Mouse (Mus musculus) gastrocnemius, postnatal 14 days (tissue): Measurements from ENCODE around the gene Morn1. TPM values are rescaled to one million over a fixed set of nuclear protein-coding genes. Genes with fewer than 3 reads are reported as not detected.
A peak's percentile ranks its signal among the peaks of the same experiment; 100 is the strongest.
"Not testable (repeated sequence)": the region's sequence is repeated elsewhere in the genome, so short reads cannot be mapped to it uniquely, and the experiment has no call there.

Source experiments
- DNase-seq: peaks from one replicate; pipeline ENCODE4 v3.0.0; 2021; ENCODE audit warnings: mixed read lengths
- intact Hi-C: fragments of 180-260 bp; cut with DNase I; formaldehyde crosslinking; loops from one replicate; pipeline ENCODE4 v1.15.1; 2025; ENCODE audit warnings: low total_unique reads
- total RNA-seq, 2 experiments: library from RNA; stranded (reverse); gene quantifications; 2 replicates each; pipeline ENCODE4 v1.2.3; 2021

Gene Morn1
- total RNA-seq, 2 experiments from 2014 or later: 2.3 to 2.9 TPM

- intact Hi-C loops: no loop called here
- DNase-seq: no peak
These were observed 11.2 kb upstream of the Morn1 start for GRCm38 (mm10) chr4:155075137-155075536.

DNA sequence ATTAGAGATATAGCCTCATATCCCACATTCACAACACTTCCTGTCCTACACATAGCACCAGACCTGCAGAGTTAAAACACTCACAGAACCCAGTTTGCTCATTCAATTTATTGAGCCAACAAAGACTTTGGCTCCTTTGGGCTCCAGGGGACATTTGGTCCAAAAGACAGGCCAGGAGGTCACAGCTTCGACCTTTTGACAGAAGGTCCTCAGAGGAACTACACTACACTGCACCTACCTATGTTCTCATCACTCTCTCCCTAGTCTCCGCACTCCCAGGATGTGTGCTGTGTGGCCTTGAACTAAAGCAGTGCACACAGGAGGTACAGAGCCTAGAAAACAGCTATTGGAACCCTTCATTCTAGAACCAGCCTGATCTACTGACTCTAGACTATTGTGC lies 10.6 kb upstream of the Morn1 start:
- intact Hi-C loops: no loop called here
- no peak for DNase-seq

DNA sequence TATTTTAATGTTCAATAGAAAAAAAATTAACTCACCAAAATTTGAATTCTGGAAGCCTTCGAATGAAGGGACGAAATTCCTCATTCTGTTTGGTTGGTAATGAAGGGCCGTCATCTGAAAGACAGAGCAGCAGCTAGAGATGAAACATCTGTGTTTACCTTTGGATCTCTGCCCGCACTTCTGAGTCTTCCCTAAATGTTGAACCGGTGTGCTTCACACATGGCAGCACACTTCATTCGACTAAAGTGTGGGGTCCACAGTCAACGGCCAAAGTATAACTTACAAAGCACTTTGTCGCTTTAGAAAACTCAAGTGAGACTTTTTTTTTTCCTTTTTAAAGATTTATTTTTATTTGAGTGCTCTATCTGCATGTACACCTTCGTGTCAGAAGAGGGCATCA lies 9.7 kb upstream of the Morn1 start:
- intact Hi-C loops: no loop called here
- no peak for DNase-seq

DNA sequence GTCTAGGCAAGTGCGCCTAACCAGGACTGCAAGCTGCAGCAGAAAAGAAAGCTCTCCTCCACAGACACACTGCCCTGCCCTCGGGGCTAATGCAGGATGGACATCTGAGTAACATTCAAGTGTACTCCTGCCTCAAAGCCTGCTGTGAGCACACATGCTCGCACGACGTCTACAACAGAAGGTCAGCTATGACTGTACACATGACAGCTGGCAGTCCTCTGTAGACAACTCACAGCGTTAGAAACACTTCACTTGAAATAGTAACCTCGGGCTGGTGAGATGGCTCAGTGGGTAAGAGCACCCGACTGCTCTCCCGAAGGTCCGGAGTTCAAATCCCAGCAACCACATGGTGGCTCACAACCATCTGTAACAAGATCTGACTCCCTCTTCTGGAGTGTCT lies 7.6 kb upstream of the Morn1 start:
- DNase-seq, intact Hi-C loops: not testable (repeated sequence)

GRCm38 (mm10) chr4:155079666-155080065 lies 6.7 kb upstream of the Morn1 start:
- intact Hi-C loops: no loop called here
- no peak for DNase-seq

DNA sequence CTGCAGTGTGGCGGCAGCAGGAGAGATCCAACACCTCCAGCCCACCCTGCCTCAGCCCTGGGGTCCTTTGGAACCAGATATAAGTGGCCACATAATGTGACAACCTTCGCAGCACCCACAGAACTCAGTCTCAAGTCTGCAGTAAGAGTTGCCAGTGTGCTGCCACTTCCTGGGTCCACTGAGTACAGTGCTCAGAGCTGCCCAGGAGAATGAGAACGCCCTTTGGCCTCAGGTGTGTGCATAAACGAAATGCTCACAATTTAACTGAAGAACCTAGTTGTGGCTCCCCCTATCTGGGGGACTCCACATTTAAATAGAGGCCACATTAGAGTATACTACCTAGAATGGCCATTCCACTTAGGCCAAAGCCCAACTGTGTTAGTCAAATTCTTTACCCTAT lies 2.8 kb upstream of the Morn1 start:
- intact Hi-C loops: no loop called here
- no peak for DNase-seq

GRCm38 (mm10) chr4:155084351-155084750 lies 2.0 kb upstream of the Morn1 start:
- no peak for DNase-seq
- intact Hi-C loops: no loop called here

DNA sequence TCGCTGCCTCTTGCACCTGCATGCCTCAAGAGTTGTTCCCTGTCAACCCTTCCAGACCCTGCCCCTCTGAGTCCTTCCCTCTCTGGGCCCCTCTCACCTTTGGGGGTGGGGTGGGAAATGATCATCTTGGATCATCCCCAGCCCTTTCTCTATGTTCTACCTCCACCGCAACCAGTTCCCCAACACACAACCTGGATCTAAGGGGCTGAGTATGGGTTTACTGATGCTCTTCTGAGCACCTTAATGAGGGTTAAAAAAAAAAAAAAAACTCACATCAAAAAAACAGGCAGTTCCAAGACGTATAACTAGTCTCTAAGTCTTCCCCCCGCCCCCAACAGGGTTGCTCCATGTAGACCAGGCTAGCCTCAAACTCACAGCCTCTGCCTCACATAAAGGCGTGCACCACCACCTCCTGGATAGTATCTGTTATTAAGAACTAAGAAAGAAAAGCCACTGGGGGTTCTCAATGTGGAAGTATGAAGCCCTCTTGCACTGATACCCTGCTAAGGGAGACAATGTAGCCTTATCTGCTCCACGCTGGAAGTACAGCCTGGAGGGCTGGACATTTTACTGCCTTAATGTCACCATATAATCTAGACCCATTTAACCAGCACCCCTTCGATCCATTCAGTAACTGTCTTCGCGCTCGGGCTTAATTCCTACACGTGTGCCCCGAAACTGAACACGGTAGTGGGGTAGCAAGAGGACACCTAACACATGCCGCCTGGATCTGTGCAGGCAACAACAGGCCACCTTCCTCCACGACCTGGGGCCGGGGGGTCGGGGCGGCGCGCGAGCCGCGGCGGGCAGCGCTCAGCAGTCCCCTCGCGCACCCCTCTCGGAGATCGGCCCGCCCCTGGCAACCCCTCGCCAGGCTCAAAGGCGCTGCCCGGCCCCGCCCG lies 920 bp upstream of the Morn1 start:
- intact Hi-C loops: no loop called here
- no peak for DNase-seq

- no peak for DNase-seq
- intact Hi-C loops: no loop called here
These were observed 2.9 kb downstream of the Morn1 start for GRCm38 (mm10) chr4:155089241-155089640.

- intact Hi-C loops: no loop called here
- DNase-seq: no peak
These were observed 3.8 kb downstream of the Morn1 start for GRCm38 (mm10) chr4:155090147-155090546.

- DNase-seq: no peak
- intact Hi-C loops: no loop called here
These were observed 4.5 kb downstream of the Morn1 start for GRCm38 (mm10) chr4:155090688-155091449.

DNA sequence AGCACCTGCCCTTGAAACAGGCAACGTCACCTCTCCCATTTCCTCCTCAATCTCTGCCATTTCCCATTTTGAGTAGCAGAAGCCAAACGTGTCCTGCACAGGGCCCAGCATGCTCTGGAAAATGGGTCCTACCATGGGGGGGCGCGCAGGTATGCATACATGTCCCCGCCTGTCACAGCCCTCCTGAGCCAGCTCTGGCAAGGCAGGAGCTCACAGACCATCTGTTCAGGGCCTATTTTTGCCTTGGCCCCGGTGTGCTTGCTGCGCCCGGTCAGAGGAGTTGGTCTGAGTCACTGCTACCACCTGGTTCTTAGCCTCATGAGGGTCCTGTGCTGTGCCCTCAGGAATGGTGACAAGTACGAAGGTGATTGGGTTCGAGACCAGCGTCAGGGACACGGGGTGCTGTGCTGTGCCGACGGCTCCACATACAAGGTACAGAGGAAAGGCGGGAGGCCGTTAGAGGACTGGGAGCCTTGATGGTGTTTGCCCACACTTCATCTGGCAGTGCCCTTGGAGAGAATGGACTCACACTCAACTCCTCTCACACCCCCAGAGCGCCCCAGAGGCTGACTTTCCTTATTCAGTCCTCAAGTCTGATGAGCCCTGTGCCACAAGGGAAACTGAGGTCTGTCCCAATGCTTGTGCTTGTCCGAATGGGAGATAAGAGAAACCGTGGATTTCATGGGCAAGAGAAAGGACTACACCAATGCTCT lies 6.5 kb downstream of the Morn1 start:
- no peak for DNase-seq
- intact Hi-C loops: no loop called here

GRCm38 (mm10) chr4:155093431-155094149 lies 7.2 kb downstream of the Morn1 start:
- intact Hi-C loops: no loop called here

GRCm38 (mm10) chr4:155094565-155094964 lies 8.2 kb downstream of the Morn1 start:
- peak; percentile 44 for DNase-seq
- intact Hi-C loops: no loop called here

More at GRCm38 (mm10) chr4:155093431-155094149, 7.2 kb downstream of the Morn1 start:
- no peak for DNase-seq

DNA sequence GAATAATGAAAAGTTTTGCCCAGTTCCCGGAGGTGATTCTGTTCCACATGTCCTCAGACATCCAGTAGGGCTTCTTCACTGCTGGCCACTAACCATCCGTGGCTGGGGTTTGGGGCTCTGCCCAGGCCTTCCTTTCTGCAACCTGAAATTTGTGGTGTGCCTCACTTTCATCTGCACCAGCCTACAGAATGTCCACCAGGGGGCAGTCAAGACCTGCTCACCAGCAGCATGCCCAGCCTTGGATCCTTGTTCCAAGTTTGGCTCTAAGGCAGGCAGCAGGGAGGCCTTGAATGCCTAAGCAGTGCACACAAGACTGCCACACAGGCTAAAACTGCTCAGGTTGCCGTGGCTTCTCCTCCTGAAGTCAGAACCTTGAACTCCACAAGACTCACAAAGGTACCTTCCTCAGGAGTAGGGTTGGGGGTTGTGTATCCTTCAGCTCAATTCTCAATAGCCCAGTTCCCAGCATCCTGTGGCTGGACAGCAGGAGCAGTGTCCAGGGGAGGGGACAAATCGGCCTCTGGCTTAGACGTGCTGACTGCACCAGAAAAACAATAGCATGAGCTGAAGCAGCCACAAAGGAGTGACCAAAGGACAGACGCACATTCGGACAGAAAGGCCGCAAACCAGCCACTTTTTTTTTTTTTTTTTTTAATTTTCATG lies 9.0 kb downstream of the Morn1 start:
- DNase-seq: peak; percentile 90
- intact Hi-C loops: loop anchor here (5.0 kb wide), 2 partner anchors 37 to 212 kb away; no protein-coding TSS in a partner anchor

DNA sequence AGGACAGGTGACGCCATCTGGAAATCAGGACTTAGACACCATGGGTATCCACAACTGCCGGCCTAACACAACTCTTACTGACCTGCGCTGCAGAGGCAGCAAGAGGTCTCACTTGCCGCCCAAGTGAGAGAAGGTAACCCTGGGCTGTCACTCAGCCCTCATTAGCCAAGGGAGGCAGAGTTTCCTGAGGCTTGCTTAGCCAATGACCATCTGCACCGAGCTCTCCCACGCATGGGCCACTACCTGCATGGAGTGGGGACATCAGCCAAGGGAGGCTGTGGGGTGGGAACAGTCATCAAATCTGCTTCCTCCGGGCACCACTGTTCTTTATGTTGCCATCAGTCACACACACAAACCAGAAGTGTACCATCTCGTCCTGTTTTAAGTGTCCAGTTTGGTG lies 9.6 kb downstream of the Morn1 start:
- no peak for DNase-seq
- intact Hi-C loops: loop anchor here (2.0 to 5.0 kb wide), 3 partner anchors 36 to 211 kb away; partner anchors contain the start of gene Faap20

- DNase-seq: no peak
- intact Hi-C loops: loop anchor here (2.0 to 5.0 kb wide), 3 partner anchors 35 to 210 kb away; partner anchors contain the start of gene Faap20
These were observed 11.1 kb downstream of the Morn1 start for GRCm38 (mm10) chr4:155097452-155097851.

GRCm38 (mm10) chr4:155098572-155098971 lies 12.2 kb downstream of the Morn1 start:
- DNase-seq: no peak
- intact Hi-C loops: loop anchor here (5.0 kb wide), 2 partner anchors 34 to 209 kb away; no protein-coding TSS in a partner anchor

- no peak for DNase-seq
- intact Hi-C loops: no loop called here
These were observed 21.5 kb downstream of the Morn1 start for GRCm38 (mm10) chr4:155107886-155108285.
